Comparison of ENCODE assay signal across 2 mouse cellular contexts in the genomic region with DNA sequence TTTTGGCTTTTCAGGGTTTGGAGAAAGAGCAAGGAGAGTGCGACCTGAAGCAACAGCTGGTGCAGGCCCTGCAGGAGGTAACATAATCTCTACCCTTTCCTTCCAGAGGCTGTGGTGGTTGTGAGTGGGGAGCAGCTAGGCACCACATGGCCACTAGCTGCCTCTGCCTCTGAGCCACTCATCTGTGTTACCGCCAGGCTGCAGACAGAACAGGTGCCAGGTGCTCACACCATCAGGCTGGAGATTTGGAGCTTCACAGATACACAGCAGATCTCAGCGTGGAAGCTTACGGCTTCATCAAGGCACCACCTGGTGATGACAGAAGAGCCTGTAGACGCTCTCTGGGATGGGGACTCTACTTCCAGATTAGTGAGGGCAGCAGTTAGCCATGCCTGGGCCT.
TF ChIP-seq lines count a peak whose summit lies in the region.

No protein-coding gene starts in this region.

TF ChIP-seq in ES-E14, 5 proteins besides CTCF, POLR2A, EP300 and RAD21:
- TF ChIP-seq MAFK (IDR thresholded peaks at IDR 0.05; ENCODE audit: insufficient read depth, low read depth, low read length), result no peak
- no peak for TF ChIP-seq ZC3H11A (IDR thresholded peaks at IDR 0.05; ENCODE audit: borderline replicate concordance, low read depth, low read length)
- TF ChIP-seq CHD2 (IDR thresholded peaks at IDR 0.05; ENCODE audit: low read depth, low read length), result no peak
- TF ChIP-seq ZNF384 (IDR thresholded peaks at IDR 0.05; ENCODE audit: low read depth, low read length), result no peak
- TF ChIP-seq HCFC1 (IDR thresholded peaks at IDR 0.05; ENCODE audit: borderline replicate concordance, insufficient read depth, low read length), result no peak

TF ChIP-seq in MEL, 35 proteins besides CTCF, POLR2A, EP300 and RAD21:
- TF ChIP-seq TCF12 (IDR thresholded peaks at IDR 0.05; ENCODE audit: low read depth, low read length) (0 out of 2 replicates have a peak, but pooled peaks have one; percentile 5), ZKSCAN1 (IDR thresholded peaks at IDR 0.05; ENCODE audit: low read depth, low read length) (no peak)
TF ChIP-seq in MEL: peak in this region for 1.
